Mouse (Mus musculus): ENCODE data around the gene 1810049J17Rik. TPM values are rescaled to one million over a fixed set of nuclear protein-coding genes. Genes with fewer than 3 reads are reported as not detected.

1810049J17Rik gene
- total and polyA plus RNA-seq, 3 experiments, result 23.9 TPM; not detected in 2

DNA sequence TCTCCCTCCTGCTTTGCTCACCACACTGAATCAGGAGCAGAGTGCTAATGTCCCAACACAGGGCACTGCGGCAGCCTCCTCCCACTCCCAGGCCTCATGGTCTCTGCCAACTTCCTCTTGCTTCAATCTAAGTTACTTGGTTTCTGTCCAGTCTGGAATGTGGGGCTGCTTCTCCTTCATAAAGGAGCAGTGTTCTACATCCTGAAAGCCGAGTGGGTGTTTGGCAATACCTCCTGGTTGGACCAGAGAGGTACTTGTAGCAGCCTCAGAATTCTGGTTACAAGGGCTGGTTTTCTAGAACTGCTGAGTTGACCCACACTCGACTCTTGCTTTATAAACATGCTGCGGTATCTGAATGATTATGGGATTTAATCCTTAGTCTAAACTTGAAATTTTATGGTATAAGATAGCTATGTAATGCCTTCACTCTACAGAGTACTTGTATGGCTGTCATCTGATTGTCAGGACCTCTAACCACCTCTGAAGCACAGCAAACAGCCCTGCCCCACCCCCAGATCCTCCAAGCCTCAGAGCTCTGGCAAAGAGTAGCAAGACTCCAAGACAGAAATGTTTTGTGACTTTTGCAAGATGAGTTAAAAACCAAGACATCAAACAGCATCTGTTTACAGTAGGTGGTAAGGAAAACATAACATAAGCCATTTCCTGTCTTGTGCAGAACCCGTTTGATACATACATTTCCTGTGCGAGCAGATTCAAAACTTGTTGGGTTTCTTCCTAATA lies 36.7 kb downstream of the 1810049J17Rik start:
- Histone ChIP-seq H3K27ac (ENCODE audit: control insufficient read depth, low read depth, low read length) (no peak overlapping the region), H3K27me3 (ENCODE audit: control insufficient read depth in 1 of 2, insufficient read depth in 2 of 2, low read length in 2 of 2) (no peaks in the 10 kb centered on the region)
- no peak for DNase-seq (ENCODE audit: low read depth, low spot score)

DNA sequence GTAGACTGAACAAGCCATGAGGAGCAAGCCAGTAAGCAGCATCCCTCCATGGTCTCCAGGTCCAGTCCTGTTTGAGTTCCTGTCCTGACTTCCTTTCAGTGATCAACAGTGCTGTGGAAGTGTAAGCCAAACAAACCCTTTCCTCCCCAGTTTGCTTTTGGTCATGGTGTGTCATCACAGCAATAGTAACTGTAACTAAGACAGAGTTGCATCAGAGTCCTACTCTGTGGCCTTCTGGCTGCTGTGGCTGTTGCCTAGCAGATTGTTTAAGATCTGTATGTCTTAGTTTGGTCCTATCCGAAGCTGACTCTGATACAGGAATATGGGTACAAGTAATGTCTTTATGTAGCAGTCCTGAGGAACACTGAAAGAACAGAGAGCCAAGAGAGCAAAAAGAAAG lies 41.9 kb downstream of the 1810049J17Rik start:
- Histone ChIP-seq H3K9ac (ENCODE audit: control insufficient read depth, low read depth, low read length, poor library complexity, severe bottlenecking) (no peak overlapping the region), H3K9me3 (replicated peaks; ENCODE audit: insufficient read depth, low read length) (no peaks in the 10 kb centered on the region), H3K36me3 (ENCODE audit: control insufficient read depth in 1 of 2, insufficient read depth in 2 of 2, low read length in 2 of 2) (no peaks in the 10 kb centered on the region), H3K27ac (ENCODE audit: control insufficient read depth, low read depth, low read length) (no peak overlapping the region), H3K4me1 (ENCODE audit: control insufficient read depth in 1 of 2, insufficient read depth in 2 of 2, low read length in 2 of 2) (0 out of 4 replicates have a peak, but pooled peaks cover 0 to 8% of the 10 kb centered on the region in 2 experiments), H3K27me3 (ENCODE audit: control insufficient read depth in 1 of 2, insufficient read depth in 2 of 2, low read length in 2 of 2) (no peaks in the 10 kb centered on the region), H3K4me3 (ENCODE audit: control insufficient read depth in 1 of 2, insufficient read depth in 1 of 2, low read depth in 2 of 2, low read length in 2 of 2) (no peak overlapping the region), H3K79me2 (ENCODE audit: control insufficient read depth, insufficient read depth, low read length, poor library complexity) (no peaks in the 10 kb centered on the region)
- TF ChIP-seq ZKSCAN1 (IDR thresholded peaks at IDR 0.05; ENCODE audit: low read depth, low read length), result no peak
- no peak for TF ChIP-seq POLR2A (IDR thresholded peaks at IDR 0.05; ENCODE audit: control insufficient read depth in 1 of 2, insufficient read depth in 1 of 2, low read depth in 1 of 2, low read length in 2 of 2, poor library complexity in 1 of 2)
- no peak for TF ChIP-seq EP300 (IDR thresholded peaks at IDR 0.05; ENCODE audit: low read depth in 1 of 2, low read length in 2 of 2)
- TF ChIP-seq CTCF (IDR thresholded peaks at IDR 0.05 in 2 of 3, conservative IDR thresholded peaks at IDR 0.05 in 1 of 3; ENCODE audit: control insufficient read depth in 1 of 3, insufficient read depth in 1 of 3, low read depth in 2 of 3, low read length in 3 of 3, poor library complexity in 1 of 3, severe bottlenecking in 1 of 3), result no peak
- TF ChIP-seq ZC3H11A (IDR thresholded peaks at IDR 0.05; ENCODE audit: low read depth, low read length), result no peak
- no peak for TF ChIP-seq JUND (IDR thresholded peaks at IDR 0.05; ENCODE audit: low read depth, low read length)
- TF ChIP-seq CHD2 (IDR thresholded peaks at IDR 0.05; ENCODE audit: low read length), result no peak
- no peak for TF ChIP-seq MAZ (IDR thresholded peaks at IDR 0.05; ENCODE audit: low read depth, low read length)
- no peak for TF ChIP-seq TAL1 (IDR thresholded peaks at IDR 0.05; ENCODE audit: low read length)
- TF ChIP-seq UBTF (IDR thresholded peaks at IDR 0.05; ENCODE audit: borderline replicate concordance, insufficient read depth, low read depth, low read length), result no peak
- TF ChIP-seq GATA1 (IDR thresholded peaks at IDR 0.05; ENCODE audit: low read depth, low read length), result no peak
- TF ChIP-seq ELF1 (IDR thresholded peaks at IDR 0.05; ENCODE audit: low read depth, low read length), result no peak
- TF ChIP-seq POLR2AphosphoS5 (IDR thresholded peaks at IDR 0.05; ENCODE audit: borderline replicate concordance, low read depth, low read length), result no peak
- no peak for TF ChIP-seq MYB (IDR thresholded peaks at IDR 0.05; ENCODE audit: low read depth, low read length)
- TF ChIP-seq TBP (IDR thresholded peaks at IDR 0.05; ENCODE audit: low read depth, low read length), result no peak
- no peak for TF ChIP-seq MAFK (IDR thresholded peaks at IDR 0.05; ENCODE audit: borderline replicate concordance, low read depth, low read length)
- no peak for DNase-seq (ENCODE audit: low read depth, low spot score)

More for the DNA sequence above, 36.7 kb downstream of the 1810049J17Rik start:
- Histone ChIP-seq H3K79me2 (ENCODE audit: control insufficient read depth, insufficient read depth, low read length, poor library complexity) (no peaks in the 10 kb centered on the region), H3K4me3 (ENCODE audit: control insufficient read depth in 1 of 2, insufficient read depth in 1 of 2, low read depth in 2 of 2, low read length in 2 of 2) (no peak overlapping the region), H3K36me3 (ENCODE audit: control insufficient read depth in 1 of 2, insufficient read depth in 2 of 2, low read length in 2 of 2) (no peaks in the 10 kb centered on the region), H3K4me1 (ENCODE audit: control insufficient read depth in 1 of 2, insufficient read depth in 2 of 2, low read length in 2 of 2) (no peaks in the 10 kb centered on the region), H3K9me3 (replicated peaks; ENCODE audit: insufficient read depth, low read length) (no peaks in the 10 kb centered on the region), H3K9ac (ENCODE audit: control insufficient read depth, low read depth, low read length, poor library complexity, severe bottlenecking) (no peak overlapping the region)
- TF ChIP-seq MYB (IDR thresholded peaks at IDR 0.05; ENCODE audit: low read depth, low read length) (no peak), GABPA (IDR thresholded peaks at IDR 0.05; ENCODE audit: low read depth, low read length) (no peak), NRF1 (IDR thresholded peaks at IDR 0.05; ENCODE audit: insufficient read depth, low read depth, low read length, poor library complexity, severe bottlenecking) (no peak), HCFC1 (IDR thresholded peaks at IDR 0.05; ENCODE audit: low read depth, low read length) (no peak), KAT2A (conservative IDR thresholded peaks at IDR 0.05; ENCODE audit: low read depth, low read length) (no peak), ZC3H11A (IDR thresholded peaks at IDR 0.05; ENCODE audit: low read depth, low read length) (no peak), ETS1 (IDR thresholded peaks at IDR 0.05; ENCODE audit: low read depth, low read length) (no peak), ELF1 (IDR thresholded peaks at IDR 0.05; ENCODE audit: low read depth, low read length) (no peak), MAFK (IDR thresholded peaks at IDR 0.05; ENCODE audit: borderline replicate concordance, low read depth, low read length) (no peak), EP300 (IDR thresholded peaks at IDR 0.05; ENCODE audit: low read depth in 1 of 2, low read length in 2 of 2) (no peak), NELFE (IDR thresholded peaks at IDR 0.05; ENCODE audit: low read depth, low read length) (no peak), POLR2AphosphoS5 (IDR thresholded peaks at IDR 0.05; ENCODE audit: borderline replicate concordance, low read depth, low read length) (no peak), MYC (IDR thresholded peaks at IDR 0.05; ENCODE audit: low read depth, low read length) (no peak), USF2 (IDR thresholded peaks at IDR 0.05; ENCODE audit: borderline replicate concordance in 1 of 2, insufficient read depth in 1 of 2, low read depth in 1 of 2, low read length in 2 of 2) (no peak), MEF2A (IDR thresholded peaks at IDR 0.05; ENCODE audit: extremely low read depth, insufficient replicate concordance, low read depth, low read length, poor library complexity, severe bottlenecking) (no peak), CHD1 (IDR thresholded peaks at IDR 0.05; ENCODE audit: low read depth, low read length) (no peak), TCF12 (IDR thresholded peaks at IDR 0.05; ENCODE audit: low read depth, low read length) (no peak), MXI1 (IDR thresholded peaks at IDR 0.05; ENCODE audit: low read depth, low read length) (no peak)

Measured in MEL (cell line).